Mouse (Mus musculus): Measurements from ENCODE around the gene Pi4k2a. TPM values are rescaled to one million over a fixed set of nuclear protein-coding genes. Genes with fewer than 3 reads are reported as not detected.

Gene Pi4k2a
- 26.0 and 26.4 TPM in 2 replicates for polyA plus RNA-seq (2012; rRNA removed)

- peak; percentile 91 for DNase-seq (ENCODE audit: low spot score)
Observed at GRCm38 (mm10) chr19:42089748-42090595, at the start of gene Pi4k2a. Gene Pi4k2a, plus strand, starts transcription at chr19:42090470.

DNA sequence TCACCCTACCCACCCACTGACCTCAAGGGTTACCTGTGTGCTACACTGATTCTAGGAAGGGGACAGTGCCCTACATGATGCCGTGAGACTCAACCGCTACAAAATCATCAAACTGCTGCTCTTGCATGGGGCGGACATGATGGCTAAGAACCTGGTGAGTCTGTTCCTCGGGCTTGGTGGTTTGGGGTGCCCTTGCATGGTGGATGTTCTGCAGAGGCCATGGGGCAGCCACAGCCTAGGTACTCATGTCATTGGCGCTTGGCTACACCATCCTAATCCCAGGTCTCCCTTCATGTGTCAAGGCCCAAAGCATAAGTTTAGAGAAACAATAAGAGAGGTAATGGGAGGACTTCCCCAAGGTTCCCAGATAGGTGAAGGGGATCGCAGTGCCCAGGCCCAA lies 46.3 kb upstream of the Pi4k2a start:
- no peak for DNase-seq (ENCODE audit: low spot score)

- no peak for DNase-seq (ENCODE audit: low spot score)
Observed at GRCm38 (mm10) chr19:42045269-42046102, 44.8 kb upstream of the Pi4k2a start, which contains the start of gene Hoga1. Gene Hoga1, plus strand, starts transcription at chr19:42045610.

DNA sequence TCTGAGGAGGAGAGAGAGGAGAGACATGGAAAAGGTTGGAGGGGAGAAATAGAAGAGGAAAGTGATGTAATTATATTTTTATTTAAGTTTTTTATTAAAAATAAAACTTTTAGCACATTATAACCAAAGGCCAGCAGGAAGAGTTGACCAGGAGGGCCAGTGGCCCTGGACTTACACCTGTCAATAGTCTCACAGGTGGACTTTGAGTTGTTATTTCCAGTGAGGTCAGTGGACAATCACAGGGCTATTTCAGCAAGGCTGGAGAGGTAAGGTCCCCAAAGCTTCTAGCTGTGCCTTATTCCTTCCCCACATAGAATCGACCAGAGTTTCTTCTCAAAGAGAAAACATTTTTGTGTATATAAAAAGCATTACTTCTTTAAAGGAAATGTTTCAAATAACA lies 40.0 kb upstream of the Pi4k2a start:
- DNase-seq (ENCODE audit: low spot score), result no peak

DNA sequence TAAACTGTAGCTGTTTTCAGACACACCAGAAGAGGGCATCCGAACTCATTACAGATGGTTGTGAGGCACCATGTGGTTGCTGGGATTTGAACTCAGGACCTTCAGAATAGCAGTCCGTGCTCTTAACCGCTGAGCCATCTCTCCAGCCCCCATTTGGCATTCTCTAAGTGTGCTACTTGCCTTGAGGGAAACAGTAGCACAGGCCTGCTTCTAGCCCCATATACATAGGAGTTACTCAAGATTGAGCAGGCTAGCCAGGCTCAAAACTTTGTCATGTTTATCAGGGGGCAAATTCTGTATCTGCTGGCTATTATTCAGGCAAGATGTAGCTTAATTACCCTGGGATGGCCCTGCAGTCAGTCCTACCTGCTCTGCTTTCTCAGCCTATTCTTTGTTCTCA lies 38.9 kb upstream of the Pi4k2a start:
- no peak for DNase-seq (ENCODE audit: low spot score)

DNA sequence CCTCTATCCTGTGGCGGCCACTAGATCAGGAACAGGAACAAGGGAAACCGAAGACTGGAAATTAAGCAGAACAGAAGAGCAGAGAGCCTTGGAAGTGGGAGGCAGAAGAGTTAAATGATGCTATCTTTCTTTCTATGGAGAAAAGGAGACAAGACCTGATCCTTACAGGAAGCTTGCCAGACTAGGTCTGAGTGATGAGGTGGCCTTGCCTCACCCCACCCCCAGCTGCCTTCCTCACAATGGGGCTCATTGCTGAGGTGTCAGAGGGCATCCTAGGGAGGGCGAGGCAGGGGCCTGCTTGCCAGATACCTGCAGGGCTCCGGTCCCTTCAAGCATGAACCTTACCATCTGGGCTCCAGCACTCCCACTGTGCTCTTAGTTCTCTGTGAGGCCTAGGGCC lies 38.3 kb upstream of the Pi4k2a start, which contains the start of gene 4933411K16Rik:
TSS of gene 4933411K16Rik (plus strand) at position 301 of the 400 bp plus-strand sequence.
- DNase-seq (ENCODE audit: low spot score), result no peak

- DNase-seq (ENCODE audit: low spot score), result no peak
Observed at GRCm38 (mm10) chr19:42054255-42054654, 36.0 kb upstream of the Pi4k2a start.

- no peak for DNase-seq (ENCODE audit: low spot score)
Observed at GRCm38 (mm10) chr19:42055881-42056280, 34.4 kb upstream of the Pi4k2a start.

DNA sequence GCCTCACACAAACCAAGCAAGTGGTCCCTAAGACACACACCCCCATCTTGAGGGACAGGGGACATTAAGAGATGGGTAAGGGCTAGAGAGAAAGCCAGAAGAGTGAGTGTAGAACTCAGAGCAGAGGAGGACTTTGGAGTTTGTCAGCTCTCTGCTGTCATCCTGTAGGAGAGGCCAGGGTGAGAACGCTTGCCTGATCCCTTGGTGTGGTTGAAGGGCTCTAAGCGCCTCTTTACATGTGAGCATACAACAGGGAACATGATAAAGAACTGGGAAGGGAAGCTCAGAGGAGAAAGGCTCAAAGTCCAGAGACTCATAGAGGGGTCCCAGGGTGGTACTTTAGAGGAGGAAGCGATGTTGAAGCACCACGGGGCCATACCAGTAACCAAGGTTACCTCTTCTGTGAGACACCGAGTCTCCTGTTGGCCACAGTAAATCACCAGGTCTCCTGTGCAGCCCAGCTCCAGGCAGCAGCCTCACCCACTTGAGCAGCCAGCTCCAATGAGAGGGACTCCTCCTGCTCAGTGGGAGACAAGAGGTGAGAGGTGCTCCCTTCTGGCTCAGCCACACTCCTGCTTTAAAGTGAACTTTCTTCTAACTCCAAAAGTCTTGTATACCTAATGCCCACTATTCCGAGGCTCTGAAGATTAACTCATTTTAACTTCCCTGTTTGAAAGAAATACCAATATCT lies 33.4 kb upstream of the Pi4k2a start:
- no peak for DNase-seq (ENCODE audit: low spot score)

DNA sequence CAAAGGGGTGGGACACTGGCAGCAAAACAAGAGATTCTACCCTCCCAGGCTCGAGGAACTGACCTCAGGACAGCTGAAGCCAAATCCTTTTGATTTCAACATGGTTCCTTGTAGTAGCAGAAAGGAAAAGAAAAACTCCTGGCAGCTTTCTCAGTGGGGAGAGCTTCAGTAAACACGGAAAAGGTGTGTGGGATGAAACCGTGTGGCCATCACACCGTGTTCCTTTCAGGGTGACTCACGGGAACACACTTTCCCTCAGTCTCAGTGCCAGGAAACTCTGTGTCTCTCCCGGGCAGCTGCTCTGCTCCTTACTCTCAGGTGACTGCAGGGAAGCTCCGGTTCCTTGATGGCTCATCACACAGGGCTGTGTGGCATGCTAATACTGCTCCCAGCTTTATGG lies 31.8 kb upstream of the Pi4k2a start:
- DNase-seq (ENCODE audit: low spot score), result no peak

DNA sequence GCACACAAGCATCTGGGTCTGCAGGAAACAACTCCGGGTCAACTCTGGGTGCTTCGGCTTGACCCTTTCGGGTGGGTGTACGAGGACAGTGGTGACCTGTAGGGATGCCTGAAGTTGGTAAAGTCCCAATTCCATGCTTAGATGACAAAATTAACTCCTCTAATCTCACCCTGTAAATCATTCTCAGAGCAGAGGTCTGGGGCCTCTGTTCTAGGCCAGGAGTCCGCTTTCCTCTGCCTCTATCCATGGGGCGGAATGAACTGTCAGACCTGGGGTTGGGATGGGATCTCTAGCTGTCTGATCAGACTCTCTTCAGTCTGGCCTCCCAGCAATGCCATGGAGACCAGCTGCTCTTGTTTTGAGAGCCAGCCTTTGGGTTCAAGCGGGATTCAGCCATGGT lies 28.8 kb upstream of the Pi4k2a start:
- DNase-seq (ENCODE audit: low spot score), result no peak

DNA sequence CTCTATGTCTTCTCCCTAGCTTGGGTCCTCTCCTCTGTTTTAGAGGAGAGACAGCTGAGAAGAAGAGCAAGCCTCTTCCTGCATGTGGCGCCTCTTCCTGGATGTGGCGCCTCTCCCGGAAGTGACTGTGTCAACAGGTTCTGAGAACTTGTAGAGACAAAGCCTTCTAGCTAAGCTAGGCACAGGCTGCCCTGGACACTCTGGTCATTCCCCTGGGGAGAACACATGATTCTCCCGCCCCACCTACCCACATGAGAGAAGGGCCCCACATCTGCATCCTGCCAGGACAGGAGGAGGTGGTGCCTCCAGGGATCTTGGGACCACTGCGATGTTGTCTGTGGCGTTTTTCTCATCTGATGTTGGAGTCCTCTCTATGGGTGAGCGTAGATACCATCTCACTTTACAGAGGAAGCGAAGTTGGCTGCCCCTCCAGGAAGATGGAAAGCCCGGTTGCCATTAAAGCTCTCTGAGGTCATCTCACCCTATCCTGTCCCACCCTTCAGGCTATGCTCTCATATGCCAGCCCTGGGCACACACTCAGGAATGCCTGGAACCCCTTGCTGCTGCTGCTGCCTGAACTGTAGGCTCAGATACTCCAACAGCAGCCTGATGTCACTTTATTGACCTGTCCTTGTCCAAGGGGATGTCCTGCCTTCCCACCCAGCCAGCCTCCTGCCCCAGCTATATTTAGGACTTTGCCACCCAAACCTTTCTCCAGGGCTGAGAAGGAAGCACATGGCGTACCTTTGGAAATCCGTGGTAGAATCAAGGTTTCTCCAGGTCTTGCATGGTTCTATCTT lies 21.6 kb upstream of the Pi4k2a start:
- no peak for DNase-seq (ENCODE audit: low spot score)

DNA sequence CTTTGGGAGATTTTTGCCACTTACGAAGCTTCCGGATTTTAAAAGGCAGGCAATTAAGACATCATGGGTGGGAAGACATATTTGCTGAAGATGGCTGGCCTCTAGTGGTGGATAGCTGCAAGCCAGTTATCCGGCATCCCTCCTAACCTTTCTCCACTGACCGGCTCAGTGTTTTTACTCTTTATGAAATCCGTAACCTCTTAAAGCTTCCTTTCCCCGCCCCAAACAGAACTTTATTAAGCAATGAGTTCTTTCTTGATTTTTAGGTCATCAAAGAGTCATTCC lies 21.1 kb upstream of the Pi4k2a start:
- no peak for DNase-seq (ENCODE audit: low spot score)

- no peak for DNase-seq (ENCODE audit: low spot score)
Observed at GRCm38 (mm10) chr19:42071221-42071620, 19.0 kb upstream of the Pi4k2a start.

DNA sequence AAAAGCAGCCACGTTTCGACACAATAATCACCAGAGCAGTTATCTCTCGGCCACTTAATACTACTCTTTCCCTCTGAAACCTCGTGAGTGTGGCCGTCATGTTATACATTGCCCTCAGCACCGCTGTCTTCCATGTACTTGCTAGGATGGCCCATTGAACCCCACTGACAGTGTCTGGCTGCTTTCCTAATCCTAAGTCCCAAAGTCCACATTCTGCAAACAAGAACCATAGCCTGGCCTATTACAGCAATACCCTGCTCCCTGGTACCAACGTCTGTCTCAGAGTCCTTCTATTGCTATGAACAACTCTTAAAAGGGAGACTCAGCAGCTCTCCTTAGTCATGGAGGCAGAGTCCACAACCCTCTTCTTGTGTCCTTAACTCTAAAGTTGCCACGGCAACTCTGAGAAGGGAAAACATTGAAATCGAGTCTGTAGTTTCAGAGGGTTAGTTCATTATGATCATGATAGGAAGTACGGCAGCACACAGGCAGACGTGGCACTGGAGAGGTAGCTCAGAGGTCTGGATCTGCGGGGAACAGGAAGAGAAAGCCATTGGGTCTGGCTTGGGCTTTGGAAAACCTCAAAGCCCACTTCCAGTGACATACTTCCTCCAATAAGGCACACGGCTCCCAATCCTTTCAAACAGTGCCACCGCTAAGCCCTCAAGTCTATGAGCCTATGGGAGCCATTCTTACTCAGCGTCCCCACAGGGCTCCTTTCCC lies 18.2 kb upstream of the Pi4k2a start:
- no peak for DNase-seq (ENCODE audit: low spot score)

DNA sequence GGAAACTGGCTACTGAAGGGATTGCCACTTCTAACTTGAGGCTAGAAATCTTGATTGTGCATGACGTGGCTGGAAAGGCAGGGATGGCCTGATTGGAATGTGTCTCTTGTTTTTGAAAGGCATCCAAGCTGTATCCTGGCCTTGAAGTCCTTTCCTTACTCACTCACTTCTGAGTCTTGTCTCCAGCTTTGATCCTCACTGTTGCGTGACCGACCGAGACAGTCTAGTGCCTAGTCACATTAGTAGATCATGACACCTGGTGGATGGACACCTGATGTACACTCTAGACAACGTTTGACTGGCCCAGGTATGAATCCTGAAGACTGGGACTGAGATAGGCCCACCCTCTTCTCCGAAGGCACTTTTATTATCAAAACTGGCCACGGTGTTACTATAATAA lies 17.5 kb upstream of the Pi4k2a start:
- no peak for DNase-seq (ENCODE audit: low spot score)

DNA sequence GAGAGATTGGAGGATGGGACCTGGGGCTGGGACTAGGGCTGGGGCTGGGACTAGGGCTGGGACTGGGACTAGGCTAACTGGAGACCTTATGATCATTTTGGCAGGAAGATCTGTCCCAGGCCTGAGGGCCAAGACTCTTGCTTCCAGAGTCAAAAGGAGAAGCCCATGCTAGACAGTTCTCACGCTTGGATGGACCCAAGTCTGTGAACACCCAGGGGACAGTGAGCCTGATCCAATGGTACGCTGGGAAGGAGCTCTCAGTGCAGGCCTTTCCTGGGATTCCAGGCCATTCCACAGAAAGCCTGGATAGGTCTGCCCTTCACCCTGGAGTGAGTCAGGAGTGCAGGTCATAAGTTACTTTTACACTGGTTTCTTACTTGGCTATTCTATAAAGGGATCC lies 15.2 kb upstream of the Pi4k2a start:
- DNase-seq (ENCODE audit: low spot score), result no peak

DNA sequence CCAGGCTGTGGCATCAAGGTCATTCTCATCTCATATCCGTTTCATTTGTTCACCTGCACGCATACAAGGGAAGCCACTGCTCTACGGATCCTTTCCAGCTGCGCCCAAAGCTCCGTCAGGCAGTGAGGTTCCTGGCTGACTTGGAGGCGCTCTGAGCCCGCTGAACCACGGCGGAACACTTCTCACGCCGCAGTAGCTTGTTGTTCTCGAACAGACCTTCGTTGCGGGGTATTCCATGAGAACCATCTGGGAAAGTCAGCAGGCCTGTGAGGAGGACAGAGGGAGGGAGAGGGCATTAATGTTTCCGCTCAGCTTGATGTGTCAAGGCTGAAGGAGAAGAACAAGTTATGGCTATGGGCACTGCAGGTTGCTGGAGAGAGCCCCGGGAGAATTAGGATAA lies 14.3 kb upstream of the Pi4k2a start:
- no peak for DNase-seq (ENCODE audit: low spot score)

GRCm38 (mm10) chr19:42078566-42078965 lies 11.7 kb upstream of the Pi4k2a start:
- no peak for DNase-seq (ENCODE audit: low spot score)

DNA sequence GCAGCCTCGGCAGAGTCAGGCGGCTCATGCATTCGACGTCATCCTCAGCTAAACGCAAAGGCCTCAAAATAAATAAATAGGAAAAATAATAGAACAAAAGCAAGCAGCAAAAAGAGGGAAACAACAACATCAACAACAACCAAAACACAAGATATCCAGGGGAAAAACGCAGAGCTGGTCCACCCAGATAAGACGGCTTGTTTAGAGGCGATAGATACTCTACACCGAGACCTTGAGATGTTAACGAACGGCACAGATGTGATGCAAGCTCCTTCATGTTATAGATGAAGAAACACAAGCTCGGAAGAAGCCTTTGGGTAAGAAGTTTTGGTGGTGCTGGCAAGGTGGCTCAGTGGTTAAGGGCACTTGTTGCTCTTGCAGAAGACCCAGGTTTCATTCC lies 11.3 kb upstream of the Pi4k2a start:
- DNase-seq (ENCODE audit: low spot score), result no peak

- DNase-seq (ENCODE audit: low spot score), result no peak
Observed at GRCm38 (mm10) chr19:42079950-42080349, 10.3 kb upstream of the Pi4k2a start.

Data from urinary bladder, adult 2 months (tissue).